Mouse (Mus musculus) midbrain, postnatal 0 days (tissue): ENCODE data around the gene Gm10135. TPM values are rescaled to one million over a fixed set of nuclear protein-coding genes. Genes with fewer than 3 reads are reported as not detected.

Experiments used
- ATAC-seq: fragments of 200-750 bp; cut with Nextera tagmentation; 2 replicates; pipeline ENCODE4 v1.8.0; 2017; ENCODE audit warnings: moderate number of reproducible peaks, mild to moderate bottlenecking, moderate TSS enrichment, moderate library complexity; ENCODE audit not compliant: low FRiP score
- DNase-seq: peaks from one replicate; pipeline ENCODE4 v3.0.0-alpha.2; 2015; ENCODE audit warnings: low spot score
- H3K27ac ChIP-seq: fragments of 300-500 bp; sonication (generic); 2 replicates; pipeline ENCODE4 v1.5.1; 2014; ENCODE audit warnings: low read depth, mild to moderate bottlenecking, low read length, mixed read lengths
- H3K27me3 ChIP-seq: fragments of 300-500 bp; sonication (generic); 2 replicates; pipeline ENCODE4 v1.6.1; 2014; ENCODE audit warnings: low read length, control low read depth, mixed read lengths; ENCODE audit not compliant: insufficient read depth
- H3K36me3 ChIP-seq: fragments of 300-500 bp; sonication (generic); 2 replicates; pipeline ENCODE4 v1.6.1; 2014; ENCODE audit warnings: low read length, control low read depth, mixed read lengths; ENCODE audit not compliant: insufficient read depth
- H3K4me1 ChIP-seq: fragments of 300-500 bp; sonication (generic); 2 replicates; pipeline ENCODE4 v1.6.1; 2014; ENCODE audit warnings: mild to moderate bottlenecking, control low read depth, antibody characterized with exemption, low read length, mixed read lengths; ENCODE audit not compliant: insufficient read depth
- H3K4me2 ChIP-seq: fragments of 300-500 bp; sonication (generic); 2 replicates; pipeline ENCODE4 v1.6.1; 2014; ENCODE audit warnings: low read depth, mild to moderate bottlenecking, low read length, mixed read lengths; ENCODE audit not compliant: poor library complexity, severe bottlenecking
- H3K4me3 ChIP-seq: fragments of 300-500 bp; sonication (generic); 2 replicates; pipeline ENCODE4 v1.5.1; 2014; ENCODE audit warnings: low read depth, mild to moderate bottlenecking, low read length, moderate library complexity
- H3K9ac ChIP-seq: fragments of 300-500 bp; sonication (generic); replicated peaks from 2 replicates; pipeline ENCODE4 v1.6.1; 2014; ENCODE audit warnings: mild to moderate bottlenecking, low read length, moderate library complexity, mixed read lengths; ENCODE audit not compliant: poor library complexity, severe bottlenecking
- H3K9me3 ChIP-seq: fragments of 300-500 bp; sonication (generic); 2 replicates; pipeline ENCODE4 v1.6.1; 2016; ENCODE audit warnings: low read length, control low read depth
- CTCF ChIP-seq: IDR thresholded peaks from 2 replicates; pipeline ENCODE4 v1.5.1; 2016; ENCODE audit warnings: antibody characterized with exemption, mild to moderate bottlenecking
- WGBS: fragments of 180-500 bp; shearing (Covaris S2); extraction: QIAGEN DNeasy Blood & Tissue Kit; methylation state at CpG from one replicate; pipeline ENCODE4 v1.1.7; 2014; 5-methylcytosine and 5-hydroxymethylcytosine counted together
- polyA plus RNA-seq: library from polyadenylated mRNA; unstranded; fragments of >200 nt; fragmentation: Nextera tagmentation; extraction: Ambion mirVana; gene quantifications from 2 replicates; pipeline ENCODE4 v1.2.1, GENCODE M21; 2015
- total RNA-seq: library from RNA; depleted of rRNA; stranded (reverse); fragments of >200 nt; gene quantifications from 2 replicates; pipeline ENCODE4 v1.2.3, GENCODE M21; 2014

Gm10135 gene
- total and polyA plus RNA-seq, 2 experiments from 2014 or later = not detected

DNA sequence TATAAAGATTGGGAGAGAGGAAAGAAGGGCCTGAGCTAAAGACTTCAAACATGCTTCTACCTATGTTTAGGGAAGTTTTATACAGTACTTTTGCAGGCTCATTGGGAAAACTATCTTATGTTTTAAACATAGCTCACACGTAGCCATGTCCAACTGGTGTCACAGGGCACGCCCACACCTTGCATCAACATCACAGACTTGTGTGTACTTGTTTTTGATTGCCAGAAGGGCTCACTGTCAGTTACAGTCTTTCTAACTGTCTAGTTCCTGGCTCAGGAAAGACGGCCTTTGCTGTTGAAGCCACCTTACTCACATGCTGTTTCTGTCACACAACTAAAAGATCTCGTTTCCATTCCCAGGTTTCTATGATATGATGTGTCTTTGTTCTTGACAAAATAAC lies 2.0 kb upstream of the Gm10135 start:
- Histone ChIP-seq H3K4me3 (no peak overlapping the region), H3K9ac (no peak overlapping the region), H3K36me3 (peaks cover 17% of the 10 kb centered on the region; the same call in 1 of the 2 replicates), H3K4me1 (no peaks in the 10 kb centered on the region), H3K27me3 (no peaks in the 10 kb centered on the region), H3K9me3 (no peaks in the 10 kb centered on the region), H3K4me2 (no peak overlapping the region), H3K27ac (no peak overlapping the region)
- no peak for TF ChIP-seq CTCF
- WGBS = 84% methylated on average over 4 of the region's 4 CpGs
- ATAC-seq = no peak
- DNase-seq = no peak

DNA sequence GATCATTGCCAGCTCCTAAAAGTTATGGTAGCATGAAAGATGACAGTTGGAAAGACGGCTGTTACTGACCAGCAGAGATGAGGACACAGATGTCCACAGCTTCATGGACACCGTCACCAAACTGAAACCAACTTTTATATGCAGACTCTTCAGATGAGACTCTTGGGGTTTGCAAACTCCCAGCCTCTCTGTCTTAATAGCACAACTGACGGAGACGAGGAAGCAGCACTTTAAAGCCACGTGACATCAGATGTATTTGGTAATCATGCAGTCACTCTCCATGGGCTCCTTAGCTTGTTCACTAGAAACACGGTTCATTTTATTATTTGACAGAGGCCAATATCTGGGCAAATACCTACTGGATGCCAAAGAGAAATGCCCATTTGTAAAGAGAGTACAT lies 1.5 kb upstream of the Gm10135 start:
- Histone ChIP-seq H3K36me3 (peaks cover 20% of the 10 kb centered on the region; the same call in 1 of the 2 replicates), H3K4me2 (no peak overlapping the region), H3K27me3 (no peaks in the 10 kb centered on the region), H3K4me3 (no peak overlapping the region), H3K4me1 (no peaks in the 10 kb centered on the region), H3K9me3 (no peaks in the 10 kb centered on the region), H3K27ac (no peak overlapping the region), H3K9ac (no peak overlapping the region)
- no peak for TF ChIP-seq CTCF
- no peak for ATAC-seq
- WGBS = 94% methylated on average over 6 of the region's 6 CpGs
- no peak for DNase-seq

DNA sequence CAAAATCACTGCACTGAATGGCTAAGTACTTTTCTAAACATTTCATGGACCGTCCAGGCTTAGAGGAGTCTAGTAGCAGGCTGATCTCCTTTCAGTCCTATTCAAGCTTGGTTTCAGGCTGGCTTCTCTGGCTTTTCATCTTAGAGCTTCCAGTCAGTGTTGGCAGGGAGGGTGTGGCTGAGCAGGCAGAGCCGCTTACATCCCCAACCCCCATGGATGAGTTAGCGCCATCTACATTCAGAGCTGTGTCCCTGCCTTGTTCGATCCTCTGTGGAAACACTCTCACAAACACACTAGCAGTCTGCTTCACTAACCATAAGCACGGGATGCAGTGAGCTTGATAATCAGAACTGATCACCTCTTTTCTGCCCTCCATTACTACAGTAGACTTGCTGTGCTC lies 1.6 kb downstream of the Gm10135 start:
- WGBS = 37% methylated on average over 5 of the region's 5 CpGs
- Histone ChIP-seq H3K36me3 (peaks cover 26% of the 10 kb centered on the region; the same call in 1 of the 2 replicates), H3K9ac (no peak overlapping the region), H3K4me3 (no peak overlapping the region), H3K4me1 (no peaks in the 10 kb centered on the region), H3K27ac (no peak overlapping the region), H3K9me3 (no peaks in the 10 kb centered on the region), H3K27me3 (no peaks in the 10 kb centered on the region), H3K4me2 (no peak overlapping the region)
- DNase-seq = peak; percentile 44
- 0 out of 2 replicates have a peak, but pooled peaks have one; percentile 34 for ATAC-seq
- peak; percentile 31; the same call in 1 of the 2 replicates for TF ChIP-seq CTCF

DNA sequence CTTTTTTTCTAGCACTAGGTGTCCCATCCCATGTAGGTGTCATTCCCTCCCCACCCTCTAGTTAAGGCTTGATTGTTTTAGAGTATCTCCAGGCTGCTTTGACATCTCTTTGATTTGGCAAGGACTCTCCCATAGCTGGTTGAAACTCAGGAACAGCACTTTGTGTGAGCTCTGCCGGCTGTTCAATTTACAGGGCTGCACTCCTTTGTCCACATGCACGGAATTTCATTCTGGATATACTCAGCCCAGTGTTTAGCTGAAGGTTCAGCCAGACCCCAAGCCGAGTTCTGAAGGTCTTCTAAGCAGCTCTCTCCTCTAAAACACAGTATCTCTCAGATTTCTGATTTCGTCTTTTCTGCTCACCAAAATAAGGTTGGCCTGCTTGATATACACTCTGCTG lies 2.1 kb downstream of the Gm10135 start:
- no peak overlapping the region for H3K4me3 ChIP-seq
- no peak overlapping the region for H3K4me2 ChIP-seq
- no peaks in the 10 kb centered on the region for H3K27me3 ChIP-seq
- H3K4me1 ChIP-seq = no peaks in the 10 kb centered on the region
- no peak for ATAC-seq
- no peak overlapping the region for H3K9ac ChIP-seq
- DNase-seq = no peak
- peaks cover 26% of the 10 kb centered on the region; the same call in 1 of the 2 replicates for H3K36me3 ChIP-seq
- H3K27ac ChIP-seq = no peak overlapping the region
- no peak for TF ChIP-seq CTCF
- no peaks in the 10 kb centered on the region for H3K9me3 ChIP-seq
- WGBS = 49% methylated on average over 4 of the region's 4 CpGs

DNA sequence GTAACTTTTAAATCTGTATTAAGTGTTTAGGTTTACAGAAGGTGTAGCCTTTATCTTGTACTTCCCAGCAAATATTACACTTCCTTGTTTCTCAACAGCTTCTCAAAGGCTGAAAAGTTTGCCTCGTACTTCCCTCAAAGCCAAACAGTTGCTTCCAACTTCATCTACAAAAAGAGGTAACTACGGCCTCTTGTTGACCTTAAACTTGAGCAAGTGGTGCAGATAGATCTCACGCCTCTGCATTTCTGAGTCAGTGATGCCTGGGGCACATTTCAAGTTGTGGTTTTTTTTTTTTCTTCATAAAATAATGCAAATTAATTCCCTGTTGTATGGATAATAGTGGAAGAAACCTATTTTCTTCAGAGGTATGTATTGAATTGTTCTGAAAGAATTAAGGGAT lies 8.8 kb downstream of the Gm10135 start:
- H3K27me3 ChIP-seq = no peaks in the 10 kb centered on the region
- no peaks in the 10 kb centered on the region for H3K9me3 ChIP-seq
- H3K27ac ChIP-seq = no peak overlapping the region
- TF ChIP-seq CTCF = no peak
- WGBS = 87% methylated on average over 3 of the region's 3 CpGs
- ATAC-seq (no peak), DNase-seq (no peak)
- no peak overlapping the region for H3K4me3 ChIP-seq
- no peak overlapping the region for H3K4me2 ChIP-seq
- H3K9ac ChIP-seq = no peak overlapping the region
- H3K36me3 ChIP-seq = peaks cover 6% of the 10 kb centered on the region; the same call in 1 of the 2 replicates
- H3K4me1 ChIP-seq = no peaks in the 10 kb centered on the region

DNA sequence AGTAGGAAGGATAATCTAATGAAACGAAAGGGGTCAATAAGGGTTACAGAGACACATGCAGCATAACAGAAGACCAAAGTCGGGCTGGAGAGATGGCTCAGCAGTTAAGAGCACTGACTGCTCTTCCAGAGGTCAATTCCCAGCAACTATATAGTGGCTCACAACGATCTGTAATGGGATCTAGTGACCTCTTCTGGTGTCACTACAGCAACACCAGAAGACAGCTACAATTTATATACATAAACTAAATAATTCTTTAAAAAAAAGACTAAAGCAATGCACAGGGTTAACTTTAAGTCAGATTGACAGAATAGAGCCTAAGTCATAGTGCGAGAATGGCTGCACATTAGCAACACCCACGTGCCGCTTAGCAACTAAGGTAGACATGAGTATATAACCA lies 14.4 kb downstream of the Gm10135 start:
- no peak overlapping the region for H3K4me3 ChIP-seq
- no peaks in the 10 kb centered on the region for H3K9me3 ChIP-seq
- H3K4me2 ChIP-seq = no peak overlapping the region
- DNase-seq (no peak), ATAC-seq (no peak)
- no peak for TF ChIP-seq CTCF
- H3K27me3 ChIP-seq = no peaks in the 10 kb centered on the region
- peaks cover 3% of the 10 kb centered on the region; the same call in 1 of the 2 replicates for H3K36me3 ChIP-seq
- no peaks in the 10 kb centered on the region for H3K4me1 ChIP-seq
- 80% methylated on average over 6 of the region's 6 CpGs for WGBS
- H3K9ac ChIP-seq = no peak overlapping the region
- H3K27ac ChIP-seq = no peak overlapping the region
